Mouse (Mus musculus): ENCODE results near the gene Tha1. TPM values are rescaled to one million over a fixed set of nuclear protein-coding genes. Genes with fewer than 3 reads are reported as not detected.
A peak's percentile ranks its signal among the peaks of the same experiment; 100 is the strongest.
"Not testable (repeated sequence)": the region's sequence is repeated elsewhere in the genome, so short reads cannot be mapped to it uniquely, and the experiment has no call there.

Gene Tha1
- total RNA-seq, 2 experiments from 2014 or later = 3.3 to 4.0 TPM

DNA sequence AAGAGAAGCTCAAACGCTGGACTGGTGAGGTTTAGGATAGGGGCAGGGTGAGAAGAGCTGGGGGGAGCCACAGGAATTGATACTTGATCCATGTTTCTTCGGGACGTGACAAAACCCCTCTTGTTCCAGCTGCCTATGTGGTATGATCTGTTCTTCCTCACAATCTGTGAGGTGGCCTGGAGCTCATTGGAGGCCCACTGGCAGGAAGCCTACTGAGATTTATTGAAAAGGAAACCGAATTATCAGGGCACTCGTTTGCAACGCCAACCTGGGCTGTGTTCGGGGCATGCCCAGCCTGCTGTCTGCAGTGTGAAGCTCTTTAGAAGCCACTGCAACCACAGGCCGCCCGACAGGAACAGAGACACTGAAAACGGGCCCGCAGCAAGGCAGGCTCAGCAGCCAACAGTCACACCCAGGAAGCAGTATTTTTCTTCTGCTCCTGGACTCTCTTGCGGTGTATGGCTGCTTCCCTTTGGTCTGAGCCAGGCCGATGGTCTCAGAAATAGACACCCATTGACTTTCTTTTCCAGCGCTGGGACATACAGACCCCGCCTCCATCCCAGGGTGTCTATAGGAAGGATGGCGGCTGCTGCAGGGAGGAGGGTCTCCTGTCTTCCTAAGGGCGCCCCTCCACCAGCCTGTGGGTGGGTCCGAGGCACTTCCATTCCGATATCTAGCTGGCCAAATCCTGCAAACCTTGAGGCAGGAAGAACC lies 24.9 kb downstream of the Tha1 start:
- DNase-seq = no peak

- no peak for DNase-seq
These were observed 25.6 kb downstream of the Tha1 start for GRCm38 (mm10) chr11:117847593-117848215.

- DNase-seq = no peak
These were observed 26.6 kb downstream of the Tha1 start for GRCm38 (mm10) chr11:117846640-117847039.

GRCm38 (mm10) chr11:117845651-117846050 lies 27.6 kb downstream of the Tha1 start:
- DNase-seq = no peak

GRCm38 (mm10) chr11:117844997-117845396 lies 28.3 kb downstream of the Tha1 start:
- DNase-seq = no peak

GRCm38 (mm10) chr11:117843434-117843833 lies 29.8 kb downstream of the Tha1 start:
- DNase-seq = no peak

DNA sequence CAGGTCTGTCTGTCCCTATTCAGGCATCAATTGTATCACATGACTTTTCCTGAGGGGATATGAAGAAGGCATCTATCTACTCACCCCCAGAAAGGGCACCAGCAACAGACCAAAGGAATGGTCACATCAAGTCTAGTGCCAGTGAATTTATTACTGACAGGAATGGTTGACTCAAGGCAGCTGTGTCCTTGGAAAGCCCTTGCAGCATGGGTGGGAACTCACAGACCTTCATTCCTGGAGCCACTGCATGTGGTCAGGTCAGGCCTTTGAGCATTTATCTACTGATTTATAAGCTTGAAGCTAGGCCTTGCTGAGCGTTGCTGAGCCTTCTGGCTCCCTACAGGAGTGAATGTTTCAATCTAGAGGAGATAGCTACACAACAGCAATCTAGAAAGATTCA lies 32.4 kb downstream of the Tha1 start:
- DNase-seq = no peak

DNA sequence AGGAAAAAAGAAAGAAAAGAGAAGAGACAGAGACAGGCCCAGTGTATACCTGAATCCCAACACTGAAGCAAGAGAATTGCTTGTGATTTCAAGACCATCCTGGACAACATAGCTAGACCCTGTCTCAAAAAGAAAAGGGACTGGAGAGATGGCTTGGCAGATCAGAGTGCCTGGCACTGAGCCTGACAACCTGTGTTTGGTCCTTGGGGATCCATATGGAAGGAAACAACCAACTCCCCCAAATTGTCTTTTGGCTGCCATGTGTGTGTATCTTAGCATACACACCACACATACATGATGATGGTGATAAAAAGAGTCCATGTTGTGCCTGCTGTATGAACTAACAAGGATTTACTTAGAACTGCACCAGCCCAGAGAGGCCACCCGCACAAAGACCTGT lies 34.3 kb downstream of the Tha1 start:
- no peak for DNase-seq

DNA sequence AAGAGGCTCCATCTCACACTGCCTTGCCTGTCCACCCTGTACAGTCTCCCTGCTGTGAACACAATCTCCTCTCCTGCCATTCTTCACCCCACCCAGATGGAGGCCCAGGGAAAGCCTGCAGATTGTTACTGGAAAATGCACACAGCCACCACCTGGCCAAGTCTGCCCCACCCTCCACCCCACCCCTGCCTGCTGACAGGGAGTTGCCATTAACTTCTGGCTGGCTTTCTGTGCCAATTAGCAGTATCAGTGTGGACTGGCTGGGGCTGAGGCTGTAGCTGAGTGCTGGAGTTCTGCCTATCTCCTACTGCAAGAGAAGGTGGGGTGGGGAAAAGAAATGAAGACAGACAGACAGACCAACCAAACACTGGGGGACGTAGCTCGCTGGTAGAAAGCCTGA lies 34.7 kb downstream of the Tha1 start:
- DNase-seq = peak; percentile 62

GRCm38 (mm10) chr11:117836306-117836705 lies 37.0 kb downstream of the Tha1 start:
- no peak for DNase-seq

- DNase-seq = no peak
These were observed 39.2 kb downstream of the Tha1 start for GRCm38 (mm10) chr11:117834086-117834485.

- not testable (repeated sequence) for DNase-seq
These were observed 39.8 kb downstream of the Tha1 start for GRCm38 (mm10) chr11:117833509-117833908.

DNA sequence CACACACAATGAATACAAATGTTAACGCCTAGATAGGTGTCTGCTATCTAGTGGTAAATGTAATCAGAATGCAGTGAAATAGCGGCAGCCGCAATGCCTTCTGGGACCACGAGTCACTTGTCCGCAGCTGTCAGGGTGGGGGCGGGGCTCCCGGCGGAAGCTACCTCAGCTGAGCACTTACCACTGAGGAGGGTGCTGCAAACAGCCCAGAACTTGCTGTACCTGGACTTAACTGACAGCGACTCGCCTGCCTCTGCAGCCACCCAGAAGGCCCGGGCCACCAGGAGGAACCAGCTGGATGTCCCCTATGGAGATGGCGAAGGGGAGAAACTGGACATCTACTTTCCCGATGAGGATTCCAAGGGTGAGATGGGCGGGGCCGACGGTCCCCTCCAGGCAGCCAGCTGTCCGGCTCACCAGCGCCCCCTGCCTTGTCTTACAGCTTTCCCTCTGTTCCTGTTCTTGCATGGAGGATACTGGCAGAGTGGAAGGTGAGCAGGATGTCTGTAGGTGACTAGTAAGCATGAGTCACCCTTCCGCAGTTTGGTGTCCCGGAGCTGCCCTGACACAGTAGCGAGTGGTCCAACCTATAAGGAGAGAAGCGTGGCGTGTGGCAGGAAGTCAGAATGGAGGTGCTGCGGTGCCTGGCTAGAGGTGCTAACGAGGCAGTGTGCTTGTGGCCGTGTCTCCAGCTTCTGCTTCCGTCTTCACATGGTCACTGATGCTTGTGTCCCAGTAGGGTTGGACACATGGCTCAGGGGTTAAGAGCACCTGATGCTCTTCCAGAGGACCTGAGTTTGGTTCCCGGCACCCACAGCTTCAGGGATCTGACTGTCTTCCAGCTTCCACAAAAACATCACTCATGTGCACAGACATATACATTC lies 41.0 kb downstream of the Tha1 start:
- DNase-seq = peak; percentile 83

DNA sequence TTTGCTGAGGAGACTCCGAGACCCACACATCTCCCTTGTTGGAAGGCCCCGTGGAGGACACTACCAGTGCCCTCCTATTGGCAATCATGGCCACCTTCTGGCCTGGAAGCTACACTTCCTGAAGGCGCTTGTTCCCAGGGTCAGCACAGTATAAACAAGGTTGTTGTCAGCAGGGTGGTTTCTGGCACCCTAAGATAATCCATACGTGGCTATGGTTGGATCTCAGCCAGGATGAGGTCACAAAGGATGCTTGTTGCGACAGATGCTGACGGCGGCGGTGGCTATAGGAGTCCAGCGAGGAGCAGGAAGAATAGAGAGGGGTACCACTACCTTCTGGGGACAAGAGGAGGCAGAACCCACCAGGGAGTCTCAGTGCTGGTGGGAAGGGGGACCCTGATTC lies 42.9 kb downstream of the Tha1 start:
- no peak for DNase-seq

- DNase-seq = peak; percentile 56
These were observed 43.5 kb downstream of the Tha1 start for GRCm38 (mm10) chr11:117829671-117830215.

DNA sequence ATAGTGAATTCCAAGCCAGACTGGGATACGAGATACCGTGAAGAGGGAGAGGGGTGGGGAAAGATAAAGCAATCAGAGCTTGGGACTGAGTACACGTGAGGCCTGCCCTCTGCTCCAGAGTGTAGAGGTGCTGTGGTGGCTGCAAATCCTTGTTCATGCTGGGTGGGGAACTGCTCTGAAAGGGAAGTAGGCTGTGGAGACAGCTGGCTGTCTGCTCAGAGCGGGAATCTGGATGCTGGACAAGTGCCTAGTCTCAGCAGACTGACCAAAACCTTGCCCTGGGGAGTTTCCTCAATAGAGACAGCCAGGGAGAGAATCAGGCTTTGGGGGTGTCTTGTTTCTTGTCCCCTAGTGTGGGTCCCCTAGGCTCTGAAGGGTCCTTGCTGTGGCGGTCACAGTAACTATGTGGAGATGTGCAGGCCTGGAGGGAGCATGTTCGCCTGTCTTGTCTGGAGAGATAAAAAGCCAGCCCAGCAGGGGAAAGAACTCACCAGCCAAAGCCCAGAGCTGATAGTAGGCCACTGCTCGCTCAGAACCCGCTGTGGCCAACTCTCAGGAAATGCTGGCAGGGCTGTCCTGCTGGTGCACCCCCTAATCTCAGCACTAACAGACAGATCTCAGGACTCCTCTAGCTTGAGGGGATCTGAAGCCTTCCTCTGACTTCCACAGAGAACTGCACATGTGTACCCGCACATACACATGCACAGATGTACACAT lies 44.2 kb downstream of the Tha1 start:
- peak; percentile 69 for DNase-seq

DNA sequence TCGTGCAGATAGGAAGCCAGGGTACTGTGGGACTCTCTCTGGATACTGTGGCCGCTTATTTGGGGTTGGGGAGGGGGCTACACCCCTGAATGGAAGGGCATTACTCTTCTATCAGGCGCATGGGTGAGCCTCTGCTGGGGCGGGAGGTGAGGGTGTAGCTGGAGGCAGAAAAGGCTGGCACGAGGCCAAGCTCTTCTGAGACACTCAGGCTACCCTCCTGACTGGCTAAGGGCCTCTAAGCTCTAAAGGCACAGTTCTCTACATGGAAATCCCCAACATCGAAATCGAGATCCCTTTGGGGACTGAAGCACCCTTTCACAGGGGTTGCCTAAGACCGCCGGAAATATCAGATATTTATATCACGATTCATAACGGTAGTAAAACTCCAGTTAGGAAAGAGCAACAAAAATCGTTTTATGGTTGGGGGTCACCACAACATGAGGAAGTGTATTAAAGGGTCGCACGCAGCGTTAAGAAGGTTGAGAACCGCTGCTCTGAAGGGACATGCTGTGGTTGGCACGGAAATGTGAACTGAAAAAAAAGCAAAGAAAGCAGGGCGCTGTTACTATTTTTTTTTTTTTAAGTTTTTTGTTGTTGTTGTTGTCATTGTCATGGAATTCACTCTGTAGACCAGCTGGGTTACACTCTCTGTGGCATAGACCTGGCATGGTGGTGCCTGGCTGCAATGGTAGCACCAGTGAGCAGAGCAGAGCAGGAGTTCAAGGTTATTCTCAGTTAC lies 45.0 kb downstream of the Tha1 start:
- DNase-seq = peak; percentile 62

- DNase-seq = no peak
These were observed 45.9 kb downstream of the Tha1 start for GRCm38 (mm10) chr11:117827386-117827785.

GRCm38 (mm10) chr11:117826916-117827315 lies 46.4 kb downstream of the Tha1 start:
- DNase-seq = no peak

DNA sequence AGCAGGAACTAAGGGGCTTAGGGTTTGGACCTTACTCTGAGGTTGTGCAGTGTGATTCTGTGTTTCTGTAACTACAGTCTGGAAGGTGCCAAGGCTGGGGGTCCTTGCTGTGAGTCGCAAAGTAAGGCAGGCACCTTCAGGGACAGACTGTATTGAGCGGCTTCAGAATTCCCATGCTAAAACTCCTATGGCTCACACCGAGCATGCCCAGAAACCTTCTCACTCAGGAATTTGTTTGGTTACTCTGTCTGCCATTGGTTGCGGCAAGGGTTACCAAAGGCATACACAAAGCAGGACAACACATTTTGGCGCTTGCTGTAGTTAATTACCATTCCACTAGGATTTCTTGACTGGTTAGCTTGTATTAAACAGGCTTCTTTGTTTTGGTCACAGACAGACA lies 47.1 kb downstream of the Tha1 start:
- no peak for DNase-seq

GRCm38 (mm10) chr11:117825333-117826101 lies 47.8 kb downstream of the Tha1 start, which contains the start of the genes Afmid and Tk1:
TSS of gene Afmid (plus strand) at chr11:117825924.
TSS of gene Tk1 (minus strand) at chr11:117826092.
- DNase-seq = peak; percentile 83

Measured in heart, postnatal 4 days (tissue).